Mouse (Mus musculus) CH12.LX (cell line): ENCODE results near the gene Musk. TPM values are rescaled to one million over a fixed set of nuclear protein-coding genes. Genes with fewer than 3 reads are reported as not detected.

Experiments
- DNase-seq: peaks from one replicate; pipeline ENCODE4 v3.0.0-alpha.2; 2013; ENCODE audit errors: extremely low read depth
- H3K27ac ChIP-seq: 2 replicates; pipeline ENCODE4 v1.5.1; 2012; ENCODE audit warnings: low read depth, mild to moderate bottlenecking, control low read depth, moderate library complexity; ENCODE audit not compliant: insufficient read depth
- H3K27me3 ChIP-seq: replicated peaks from 2 replicates; pipeline ENCODE3; 2012; ENCODE audit warnings: inconsistent platforms
- H3K36me3 ChIP-seq, 2 experiments: replicated peaks in 1 of 2; 2 replicates each; pipeline versions ENCODE3 to v1.6.1; 2012; ENCODE audit warnings: inconsistent platforms in 1 of 2, low read length in 1 of 2, mild to moderate bottlenecking in 1 of 2, mixed read lengths in 1 of 2, moderate library complexity in 1 of 2; ENCODE audit not compliant: control insufficient read depth in 1 of 2, insufficient read depth in 1 of 2
- H3K4me1 ChIP-seq, 2 experiments: 2 replicates each; pipeline ENCODE4 v1.6.1; 2012; ENCODE audit warnings: inconsistent platforms in 1 of 2, moderate library complexity in 1 of 2; ENCODE audit not compliant: insufficient read depth in 2 of 2, control insufficient read depth in 1 of 2
- H3K4me2 ChIP-seq: 2 replicates; pipeline ENCODE4 v1.6.1; 2012; ENCODE audit warnings: low read depth, mild to moderate bottlenecking, control low read depth; ENCODE audit not compliant: poor library complexity, insufficient read depth, severe bottlenecking
- H3K4me3 ChIP-seq, 3 experiments: fragments of 150-350 bp in 1 of 3; sonication (generic) in 1 of 3; replicated peaks in 1 of 3; 2 replicates each; pipeline versions ENCODE3 to v1.5.1; 2011 to 2012; ENCODE audit warnings: low read depth in 2 of 3, low read length in 2 of 3, mild to moderate bottlenecking in 2 of 3, moderate library complexity in 2 of 3, control low read depth in 1 of 3, improper control_type of control experiment in 1 of 3, inconsistent platforms in 1 of 3, mixed read lengths in 1 of 3; ENCODE audit not compliant: poor library complexity in 1 of 3
- H3K79me2 ChIP-seq: replicated peaks from 2 replicates; pipeline ENCODE4 v1.6.1; 2012; ENCODE audit warnings: mild to moderate bottlenecking, moderate library complexity; ENCODE audit not compliant: control insufficient read depth, poor library complexity, insufficient read depth, severe bottlenecking; ENCODE audit errors: extremely low read depth
- H3K9ac ChIP-seq: 2 replicates; pipeline ENCODE4 v1.6.1; 2012; ENCODE audit warnings: low read depth, mild to moderate bottlenecking, control low read depth, moderate library complexity; ENCODE audit not compliant: insufficient read depth
- H3K9me3 ChIP-seq: replicated peaks from 2 replicates; pipeline ENCODE3; 2012; ENCODE audit warnings: low read length, inconsistent platforms, mixed read lengths
- BHLHE40 ChIP-seq: IDR thresholded peaks from 2 replicates; pipeline ENCODE4 v1.6.1; 2011; ENCODE audit warnings: mild to moderate bottlenecking, low read depth, low read length, improper control_type of control experiment
- CHD2 ChIP-seq: IDR thresholded peaks from 2 replicates; pipeline ENCODE4 v1.6.1; 2011; ENCODE audit warnings: low read length, improper control_type of control experiment
- CTCF ChIP-seq, 2 experiments: IDR thresholded peaks in 1 of 2; conservative IDR thresholded peaks in 1 of 2; 2 replicates each; pipeline ENCODE4 v1.5.1; 2011 to 2012; ENCODE audit warnings: low read depth in 2 of 2, low read length in 2 of 2, improper control_type of control experiment in 1 of 2, inconsistent platforms in 1 of 2, mild to moderate bottlenecking in 1 of 2, moderate library complexity in 1 of 2
- E2F4 ChIP-seq: IDR thresholded peaks from 2 replicates; pipeline ENCODE4 v1.6.1; 2011; ENCODE audit warnings: low read depth, low read length, improper control_type of control experiment; ENCODE audit not compliant: insufficient replicate concordance
- EP300 ChIP-seq: IDR thresholded peaks from 2 replicates; pipeline ENCODE4 v1.6.1; 2011; ENCODE audit warnings: low read length, improper control_type of control experiment
- ETS1 ChIP-seq: conservative IDR thresholded peaks from 2 replicates; pipeline ENCODE4 v1.6.1; 2012; ENCODE audit warnings: low read depth, mild to moderate bottlenecking, inconsistent platforms, low read length, improper control_type of control experiment, moderate library complexity
- JUN ChIP-seq: IDR thresholded peaks from 2 replicates; pipeline ENCODE4 v1.6.1; 2011; ENCODE audit warnings: low read depth, mild to moderate bottlenecking, low read length, improper control_type of control experiment, moderate library complexity; ENCODE audit not compliant: insufficient read depth
- JUND ChIP-seq: conservative IDR thresholded peaks from 2 replicates; pipeline ENCODE4 v1.6.1; 2011; ENCODE audit warnings: low read depth, low read length, improper control_type of control experiment
- MEF2A ChIP-seq: IDR thresholded peaks from 2 replicates; pipeline ENCODE4 v1.6.1; 2014; ENCODE audit warnings: low read depth, mild to moderate bottlenecking, inconsistent platforms, low read length, improper control_type of control experiment, borderline replicate concordance
- NELFE ChIP-seq: IDR thresholded peaks from 2 replicates; pipeline ENCODE4 v1.6.1; 2011; ENCODE audit warnings: low read depth, low read length, improper control_type of control experiment
- RCOR1 ChIP-seq: conservative IDR thresholded peaks from 2 replicates; pipeline ENCODE4 v1.6.1; 2012; ENCODE audit warnings: low read depth, mild to moderate bottlenecking, inconsistent platforms, low read length, improper control_type of control experiment
- SIN3A ChIP-seq: IDR thresholded peaks from 2 replicates; pipeline ENCODE4 v1.6.1; 2012; ENCODE audit warnings: low read length, improper control_type of control experiment, inconsistent platforms
- ZC3H11A ChIP-seq: IDR thresholded peaks from 2 replicates; pipeline ENCODE4 v1.6.1; 2012; ENCODE audit warnings: low read depth, mild to moderate bottlenecking, inconsistent platforms, low read length, improper control_type of control experiment
- ZKSCAN1 ChIP-seq: IDR thresholded peaks from 2 replicates; pipeline ENCODE4 v1.6.1; 2012; ENCODE audit warnings: low read depth, inconsistent platforms, low read length, improper control_type of control experiment, borderline replicate concordance
- ZMIZ1 ChIP-seq: IDR thresholded peaks from 2 replicates; pipeline ENCODE4 v1.6.1; 2012; ENCODE audit warnings: low read depth, mild to moderate bottlenecking, inconsistent platforms, low read length, improper control_type of control experiment
- dilution Hi-C: fragments of 300-500 bp; cut with MboI; formaldehyde crosslinking; loops from 2 replicates; pipeline ENCODE4 v1.14.3; 2020; ENCODE audit warnings: low sequenced_read_pairs; ENCODE audit not compliant: extremely low pct_unique_long_range_greater_than_20kb, extremely low pct_ligation_motif_present
- in situ Hi-C: fragments of 300-500 bp; cut with MboI; formaldehyde crosslinking; loops from 3 replicates; pipeline ENCODE4 v1.14.3; 2019; ENCODE audit warnings: low sequenced_read_pairs, low pct_ligation_motif_present, low pct_unique_long_range_greater_than_20kb, mixed read lengths
- polyA plus RNA-seq: library from polyadenylated mRNA; unstranded; fragments of >175 nt; gene quantifications from 2 replicates; pipeline ENCODE4 v1.2.1, GENCODE M21; 2012; ENCODE audit warnings: low read depth; ENCODE audit not compliant: insufficient read length
- total RNA-seq, 2 experiments: library from RNA; depleted of rRNA; stranded (reverse); fragments of 300-350 nt in 1 of 2; fragments of >200 nt in 1 of 2; gene quantifications; 2 replicates each; pipeline ENCODE4 v1.2.3; 2012 to 2014

Gene Musk
- total and polyA plus RNA-seq, 3 experiments, result not detected

- dilution Hi-C loops, result no loop called here
- Histone ChIP-seq H3K79me2 (no peaks in the 10 kb centered on the region), H3K4me2 (no peak overlapping the region), H3K36me3 (no peaks in the 10 kb centered on the region), H3K27ac (no peak overlapping the region), H3K9ac (no peak overlapping the region), H3K27me3 (no peaks in the 10 kb centered on the region), H3K4me1 (no peaks in the 10 kb centered on the region), H3K4me3 (no peak overlapping the region), H3K9me3 (no peaks in the 10 kb centered on the region)
- no peak for DNase-seq
- in situ Hi-C loops, result no loop called here
- TF ChIP-seq E2F4 (no peak), NELFE (no peak), SIN3A (no peak), EP300 (no peak), ZMIZ1 (no peak), ETS1 (no peak), JUN (no peak), BHLHE40 (no peak), ZC3H11A (no peak), CHD2 (no peak), MEF2A (no peak), CTCF (conservative IDR thresholded peaks at IDR 0.05 in 1 of 2, IDR thresholded peaks at IDR 0.05 in 1 of 2; ENCODE audit: low read depth in 2 of 2, low read length in 2 of 2) (no peak), JUND (no peak), ZKSCAN1 (no peak), RCOR1 (no peak)
These were observed 40.2 kb upstream of the Musk start for GRCm38 (mm10) chr4:58245544-58245943.

- in situ Hi-C loops (no loop called here), dilution Hi-C loops (no loop called here)
- no peaks in the 10 kb centered on the region for H3K36me3 ChIP-seq
These were observed 33.4 kb upstream of the Musk start for GRCm38 (mm10) chr4:58252381-58252780.

More at GRCm38 (mm10) chr4:58252381-58252780, 33.4 kb upstream of the Musk start:
- TF ChIP-seq CTCF (conservative IDR thresholded peaks at IDR 0.05 in 1 of 2, IDR thresholded peaks at IDR 0.05 in 1 of 2; ENCODE audit: low read depth in 2 of 2, low read length in 2 of 2), result peak in 1 of 2 experiments; percentile 46; a peak in 3 of 4 replicates
- TF ChIP-seq BHLHE40, result no peak
- no peak for DNase-seq
- Histone ChIP-seq H3K9me3 (no peaks in the 10 kb centered on the region), H3K9ac (no peak overlapping the region), H3K4me1 (no peaks in the 10 kb centered on the region), H3K79me2 (no peaks in the 10 kb centered on the region), H3K4me2 (no peak overlapping the region), H3K4me3 (no peak overlapping the region), H3K27me3 (no peaks in the 10 kb centered on the region), H3K27ac (no peak overlapping the region)
